Mouse (Mus musculus): ENCODE results near the gene Kctd15.

Gene Kctd15

GRCm38 (mm10) chr7:34656632-34657031, at the start of gene Kctd15:
Gene Kctd15, minus strand, starts transcription at chr7:34656732.
- DNase-seq (ENCODE audit: low read depth, low spot score), result no peak

- DNase-seq (ENCODE audit: low read depth, low spot score), result no peak
Measured at GRCm38 (mm10) chr7:34704401-34704800, 47.9 kb upstream of the Kctd15 start.

GRCm38 (mm10) chr7:34703437-34703836, 46.9 kb upstream of the Kctd15 start:
- no peak for DNase-seq (ENCODE audit: low read depth, low spot score)

- peak; percentile 66 for DNase-seq (ENCODE audit: low read depth, low spot score)
Measured at GRCm38 (mm10) chr7:34702718-34703351, 46.3 kb upstream of the Kctd15 start.

- DNase-seq (ENCODE audit: low read depth, low spot score), result no peak
Measured at GRCm38 (mm10) chr7:34699888-34700287, 43.4 kb upstream of the Kctd15 start.

GRCm38 (mm10) chr7:34698221-34698620, 41.7 kb upstream of the Kctd15 start:
- no peak for DNase-seq (ENCODE audit: low read depth, low spot score)

- DNase-seq (ENCODE audit: low read depth, low spot score), result no peak
Measured at GRCm38 (mm10) chr7:34696086-34696485, 39.6 kb upstream of the Kctd15 start.

GRCm38 (mm10) chr7:34694898-34695297, 38.4 kb upstream of the Kctd15 start:
- no peak for DNase-seq (ENCODE audit: low read depth, low spot score)

- no peak for DNase-seq (ENCODE audit: low read depth, low spot score)
Measured at GRCm38 (mm10) chr7:34693916-34694315, 37.4 kb upstream of the Kctd15 start.

- no peak for DNase-seq (ENCODE audit: low read depth, low spot score)
Measured at GRCm38 (mm10) chr7:34693072-34693471, 36.5 kb upstream of the Kctd15 start.

GRCm38 (mm10) chr7:34690111-34690510, 33.6 kb upstream of the Kctd15 start:
- DNase-seq (ENCODE audit: low read depth, low spot score), result no peak

GRCm38 (mm10) chr7:34689028-34689427, 32.5 kb upstream of the Kctd15 start:
- DNase-seq (ENCODE audit: low read depth, low spot score), result no peak

GRCm38 (mm10) chr7:34685801-34686200, 29.3 kb upstream of the Kctd15 start:
- DNase-seq (ENCODE audit: low read depth, low spot score), result no peak

GRCm38 (mm10) chr7:34685176-34685575, 28.6 kb upstream of the Kctd15 start:
- DNase-seq (ENCODE audit: low read depth, low spot score), result no peak

- DNase-seq (ENCODE audit: low read depth, low spot score), result no peak
Measured at GRCm38 (mm10) chr7:34680771-34681421, 24.4 kb upstream of the Kctd15 start.

GRCm38 (mm10) chr7:34679886-34680285, 23.4 kb upstream of the Kctd15 start:
- no peak for DNase-seq (ENCODE audit: low read depth, low spot score)

GRCm38 (mm10) chr7:34675831-34676514, 19.4 kb upstream of the Kctd15 start:
- peak; percentile 85 for DNase-seq (ENCODE audit: low read depth, low spot score)

- no peak for DNase-seq (ENCODE audit: low read depth, low spot score)
Measured at GRCm38 (mm10) chr7:34675120-34675790, 18.7 kb upstream of the Kctd15 start.

GRCm38 (mm10) chr7:34672916-34673315, 16.4 kb upstream of the Kctd15 start:
- no peak for DNase-seq (ENCODE audit: low read depth, low spot score)

- DNase-seq (ENCODE audit: low read depth, low spot score), result peak; percentile 92
Measured at GRCm38 (mm10) chr7:34671911-34672310, 15.4 kb upstream of the Kctd15 start.

- no peak for DNase-seq (ENCODE audit: low read depth, low spot score)
Measured at GRCm38 (mm10) chr7:34670778-34671177, 14.2 kb upstream of the Kctd15 start.

- no peak for DNase-seq (ENCODE audit: low read depth, low spot score)
Measured at GRCm38 (mm10) chr7:34669336-34669735, 12.8 kb upstream of the Kctd15 start.
